Mouse (Mus musculus) ES-Bruce4 (cell line): ENCODE results near the gene Sstr5.

Experiments
- EP300 ChIP-seq: IDR thresholded peaks from 2 replicates; pipeline ENCODE4 v1.6.1; 2011; ENCODE audit warnings: low read depth, low read length; ENCODE audit not compliant: insufficient read depth
- POLR2A ChIP-seq: IDR thresholded peaks from one replicate; pipeline ENCODE4 v1.8.1; 2011; ENCODE audit warnings: low read length; ENCODE audit not compliant: insufficient read depth

GRCm38 (mm10) chr17:25445074-25445473 is 52.0 kb downstream of the Sstr5 start:
- TF ChIP-seq POLR2A (no peak), EP300 (no peak)
